Mouse (Mus musculus) cerebellum, adult 9-11 months (tissue): ENCODE results near the gene Card10.
A peak's percentile ranks its signal among the peaks of the same experiment; 100 is the strongest.
"Not testable (repeated sequence)": the region's sequence is repeated elsewhere in the genome, so short reads cannot be mapped to it uniquely, and the experiment has no call there.

Experiments
- DNase-seq: peaks from one replicate; pipeline ENCODE4 v3.0.0; 2022

Card10 gene

GRCm38 (mm10) chr15:78802776-78803391 lies at the start of gene Card10:
Gene Card10 (minus strand): TSS chr15:78803042.
- DNase-seq = no peak

- peak; percentile 88 for DNase-seq
These were observed 48.8 kb upstream of the Card10 start for GRCm38 (mm10) chr15:78851505-78852153.

- DNase-seq = no peak
These were observed 48.1 kb upstream of the Card10 start for GRCm38 (mm10) chr15:78850944-78851343.

GRCm38 (mm10) chr15:78850059-78850824 lies 47.4 kb upstream of the Card10 start:
- DNase-seq = no peak

GRCm38 (mm10) chr15:78849485-78849884 lies 46.6 kb upstream of the Card10 start:
- no peak for DNase-seq

- DNase-seq = peak; percentile 69
These were observed 45.6 kb upstream of the Card10 start for GRCm38 (mm10) chr15:78848467-78848866.

GRCm38 (mm10) chr15:78846805-78847204 lies 44.0 kb upstream of the Card10 start:
- DNase-seq = not testable (repeated sequence)

GRCm38 (mm10) chr15:78846352-78846751 lies 43.5 kb upstream of the Card10 start:
- DNase-seq = no peak

GRCm38 (mm10) chr15:78845867-78846266 lies 43.0 kb upstream of the Card10 start:
- no peak for DNase-seq

GRCm38 (mm10) chr15:78845321-78845720 lies 42.5 kb upstream of the Card10 start:
- DNase-seq = no peak

GRCm38 (mm10) chr15:78844791-78845190 lies 41.9 kb upstream of the Card10 start:
- DNase-seq = no peak

- DNase-seq = no peak
These were observed 41.0 kb upstream of the Card10 start for GRCm38 (mm10) chr15:78843581-78844469.

- DNase-seq = peak; percentile 46
These were observed 39.7 kb upstream of the Card10 start, which contains the start of gene Cdc42ep1 for GRCm38 (mm10) chr15:78842371-78843163. Gene Cdc42ep1 (plus strand): TSS chr15:78842624.

- no peak for DNase-seq
These were observed 38.4 kb upstream of the Card10 start for GRCm38 (mm10) chr15:78841161-78841790.

- no peak for DNase-seq
These were observed 37.9 kb upstream of the Card10 start for GRCm38 (mm10) chr15:78840751-78841150.

GRCm38 (mm10) chr15:78840241-78840640 lies 37.4 kb upstream of the Card10 start:
- no peak for DNase-seq

- DNase-seq = no peak
These were observed 36.9 kb upstream of the Card10 start for GRCm38 (mm10) chr15:78839744-78840143.

GRCm38 (mm10) chr15:78836086-78836621 lies 33.3 kb upstream of the Card10 start:
- peak; percentile 10 for DNase-seq

GRCm38 (mm10) chr15:78835200-78836085 lies 32.6 kb upstream of the Card10 start:
- peak; percentile 72 for DNase-seq
